Mouse (Mus musculus) cortical plate, adult 2 months (tissue): Measurements from ENCODE around the gene Slit3.

Experiments used
- CTCF ChIP-seq: fragments of 200-500 bp; IDR thresholded peaks from 2 replicates; pipeline ENCODE4 v1.5.1; 2011; ENCODE audit warnings: mild to moderate bottlenecking, control low read depth, low read length; ENCODE audit not compliant: insufficient read depth; ENCODE audit errors: extremely low read depth
- POLR2A ChIP-seq: fragments of 200-500 bp; IDR thresholded peaks from 2 replicates; pipeline ENCODE4 v1.6.1; 2011; ENCODE audit warnings: mild to moderate bottlenecking, low read length, control low read depth; ENCODE audit not compliant: insufficient read depth; ENCODE audit errors: extremely low read depth

DNA sequence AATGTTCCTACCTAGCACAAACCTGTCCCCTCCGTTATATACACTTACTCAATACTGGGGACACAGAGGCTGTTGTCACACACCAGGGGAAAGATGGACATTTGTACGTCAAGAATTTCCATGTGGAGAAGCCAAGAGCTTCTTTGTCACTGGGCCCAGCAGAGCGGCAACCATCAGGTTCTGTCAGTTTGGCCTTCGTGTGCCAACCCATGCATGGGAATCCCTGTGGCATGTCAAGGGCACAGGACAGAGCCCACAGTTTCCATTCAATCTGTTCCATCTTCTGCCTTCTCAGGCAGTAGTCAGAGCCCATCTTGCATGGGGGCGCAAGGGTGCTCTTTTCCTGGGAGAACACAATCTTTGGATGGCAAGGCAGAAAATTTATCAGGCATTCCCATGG, 175.8 kb downstream of the Slit3 start:
- TF ChIP-seq CTCF: no peak
- TF ChIP-seq POLR2A: no peak
